Mouse (Mus musculus): ENCODE data around the gene Col5a1. TPM values are rescaled to one million over a fixed set of nuclear protein-coding genes. Genes with fewer than 3 reads are reported as not detected.

Gene Col5a1
- 20.9 and 23.7 TPM in 2 replicates for polyA plus RNA-seq (2014; fragmentation: Nextera tagmentation; extraction: Ambion mirVana)

- Histone ChIP-seq H3K4me3 (ENCODE audit: low read depth, low read length) (peak within 1 kb of the TSS; percentile 58), H3K27me3 (ENCODE audit: control insufficient read depth, insufficient read depth, low read length) (peaks cover 3% of the 10 kb centered on the region), H3K4me1 (replicated peaks; ENCODE audit: control insufficient read depth, insufficient read depth, low read length) (peaks cover 11% of the 10 kb centered on the region; the same call in 1 of the 2 replicates), H3K27ac (ENCODE audit: low read depth, low read length) (peak within 1 kb of the TSS; percentile 57), H3K9ac (ENCODE audit: low read length) (peak within 1 kb of the TSS; percentile 70), H3K36me3 (ENCODE audit: control insufficient read depth, insufficient read depth, low read length) (no peaks in the 10 kb centered on the region), H3K4me2 (ENCODE audit: low read depth, low read length, severe bottlenecking) (peak within 1 kb of the TSS; percentile 61), H3K9me3 (ENCODE audit: control insufficient read depth, low read length) (no peaks in the 10 kb centered on the region)
- DNase-seq (ENCODE audit: low spot score) (peak; percentile 96), ATAC-seq (replicated peaks; ENCODE audit: low FRiP score) (peak; percentile 90)
- whole genome bisulfite sequencing = under 1% methylated on average over 44 of the region's 45 CpGs
These were observed at the start of gene Col5a1 for GRCm38 (mm10) chr2:27886148-27886551. Col5a1 (plus strand) TSS chr2:27886425.

GRCm38 (mm10) chr2:27838112-27838511 is 48.1 kb upstream of the Col5a1 start:
- peak; percentile 51 for ATAC-seq (replicated peaks; ENCODE audit: low FRiP score)
- peak overlapping the region; percentile 66 for H3K27ac ChIP-seq (ENCODE audit: low read depth, low read length)

DNA sequence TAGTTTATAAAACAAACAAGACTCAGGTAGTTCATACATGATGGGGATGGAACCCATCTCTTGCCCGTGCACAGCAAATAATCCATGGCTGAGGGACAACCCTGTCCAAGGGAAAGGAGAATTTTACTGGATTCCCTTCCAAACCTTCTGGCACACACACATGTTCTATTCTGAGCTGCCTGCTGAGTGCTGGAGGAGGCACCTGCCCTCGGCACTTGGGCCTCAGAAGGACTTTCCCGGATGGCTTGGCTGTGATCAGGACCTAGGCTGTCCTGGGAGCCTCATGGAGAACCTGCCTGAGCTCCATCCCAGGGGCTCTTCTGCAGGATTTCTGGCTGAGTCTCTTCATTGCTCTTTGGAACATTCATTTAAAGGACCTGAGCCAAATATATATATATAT is 45.3 kb upstream of the Col5a1 start:
- Histone ChIP-seq H3K27me3 (ENCODE audit: control insufficient read depth, insufficient read depth, low read length) (no peaks in the 10 kb centered on the region), H3K9ac (ENCODE audit: low read length) (no peak overlapping the region), H3K4me1 (replicated peaks; ENCODE audit: control insufficient read depth, insufficient read depth, low read length) (peaks cover 14% of the 10 kb centered on the region), H3K36me3 (ENCODE audit: control insufficient read depth, insufficient read depth, low read length) (no peaks in the 10 kb centered on the region), H3K9me3 (ENCODE audit: control insufficient read depth, low read length) (no peaks in the 10 kb centered on the region), H3K4me2 (ENCODE audit: low read depth, low read length, severe bottlenecking) (no peak overlapping the region), H3K4me3 (ENCODE audit: low read depth, low read length) (no peak overlapping the region), H3K27ac (ENCODE audit: low read depth, low read length) (no peak overlapping the region)
- DNase-seq (ENCODE audit: low spot score) = no peak
- no peak for ATAC-seq (replicated peaks; ENCODE audit: low FRiP score)
- 82% methylated on average over 3 of the region's 3 CpGs for WGBS

More at GRCm38 (mm10) chr2:27838112-27838511, 48.1 kb upstream of the Col5a1 start:
- no peak overlapping the region for H3K4me2 ChIP-seq (ENCODE audit: low read depth, low read length, severe bottlenecking)
- H3K9ac ChIP-seq (ENCODE audit: low read length) = peak overlapping the region; percentile 20; the same call in 1 of the 2 replicates
- peaks cover 20% of the 10 kb centered on the region for H3K4me1 ChIP-seq (replicated peaks; ENCODE audit: control insufficient read depth, insufficient read depth, low read length)
- H3K9me3 ChIP-seq (ENCODE audit: control insufficient read depth, low read length) = no peaks in the 10 kb centered on the region
- no peak overlapping the region for H3K4me3 ChIP-seq (ENCODE audit: low read depth, low read length)
- peak; percentile 74 for DNase-seq (ENCODE audit: low spot score)
- no peaks in the 10 kb centered on the region for H3K27me3 ChIP-seq (ENCODE audit: control insufficient read depth, insufficient read depth, low read length)
- no peaks in the 10 kb centered on the region for H3K36me3 ChIP-seq (ENCODE audit: control insufficient read depth, insufficient read depth, low read length)
- 11% methylated on average over 9 of the region's 9 CpGs for WGBS

GRCm38 (mm10) chr2:27842893-27843292 is 43.3 kb upstream of the Col5a1 start:
- no peak for ATAC-seq (replicated peaks; ENCODE audit: low FRiP score)
- 77% methylated on average over 13 of the region's 13 CpGs for WGBS
- Histone ChIP-seq H3K4me3 (ENCODE audit: low read depth, low read length) (no peak overlapping the region), H3K4me1 (replicated peaks; ENCODE audit: control insufficient read depth, insufficient read depth, low read length) (peaks cover 8% of the 10 kb centered on the region), H3K27ac (ENCODE audit: low read depth, low read length) (no peak overlapping the region), H3K36me3 (ENCODE audit: control insufficient read depth, insufficient read depth, low read length) (no peaks in the 10 kb centered on the region), H3K9ac (ENCODE audit: low read length) (no peak overlapping the region), H3K9me3 (ENCODE audit: control insufficient read depth, low read length) (no peaks in the 10 kb centered on the region), H3K4me2 (ENCODE audit: low read depth, low read length, severe bottlenecking) (no peak overlapping the region), H3K27me3 (ENCODE audit: control insufficient read depth, insufficient read depth, low read length) (no peaks in the 10 kb centered on the region)
- no peak for DNase-seq (ENCODE audit: low spot score)

- Histone ChIP-seq H3K4me3 (ENCODE audit: low read depth, low read length) (no peak overlapping the region), H3K27me3 (ENCODE audit: control insufficient read depth, insufficient read depth, low read length) (no peaks in the 10 kb centered on the region), H3K36me3 (ENCODE audit: control insufficient read depth, insufficient read depth, low read length) (no peaks in the 10 kb centered on the region), H3K4me1 (replicated peaks; ENCODE audit: control insufficient read depth, insufficient read depth, low read length) (no peaks in the 10 kb centered on the region), H3K4me2 (ENCODE audit: low read depth, low read length, severe bottlenecking) (no peak overlapping the region), H3K27ac (ENCODE audit: low read depth, low read length) (no peak overlapping the region), H3K9me3 (ENCODE audit: control insufficient read depth, low read length) (no peaks in the 10 kb centered on the region), H3K9ac (ENCODE audit: low read length) (no peak overlapping the region)
- ATAC-seq (replicated peaks; ENCODE audit: low FRiP score) (no peak), DNase-seq (ENCODE audit: low spot score) (no peak)
- WGBS = 89% methylated on average over 4 of the region's 4 CpGs
These were observed 41.3 kb upstream of the Col5a1 start for GRCm38 (mm10) chr2:27844885-27845284.

- no peak overlapping the region for H3K4me3 ChIP-seq (ENCODE audit: low read depth, low read length)
- no peaks in the 10 kb centered on the region for H3K4me1 ChIP-seq (replicated peaks; ENCODE audit: control insufficient read depth, insufficient read depth, low read length)
- ATAC-seq (replicated peaks; ENCODE audit: low FRiP score) = no peak
- 70% methylated on average over 5 of the region's 5 CpGs for WGBS
- no peak overlapping the region for H3K9ac ChIP-seq (ENCODE audit: low read length)
- no peaks in the 10 kb centered on the region for H3K9me3 ChIP-seq (ENCODE audit: control insufficient read depth, low read length)
- H3K36me3 ChIP-seq (ENCODE audit: control insufficient read depth, insufficient read depth, low read length) = no peaks in the 10 kb centered on the region
- no peaks in the 10 kb centered on the region for H3K27me3 ChIP-seq (ENCODE audit: control insufficient read depth, insufficient read depth, low read length)
- no peak for DNase-seq (ENCODE audit: low spot score)
- H3K27ac ChIP-seq (ENCODE audit: low read depth, low read length) = no peak overlapping the region
- no peak overlapping the region for H3K4me2 ChIP-seq (ENCODE audit: low read depth, low read length, severe bottlenecking)
These were observed 39.2 kb upstream of the Col5a1 start for GRCm38 (mm10) chr2:27847001-27847400.

- DNase-seq (ENCODE audit: low spot score) (no peak), ATAC-seq (replicated peaks; ENCODE audit: low FRiP score) (no peak)
- Histone ChIP-seq H3K4me3 (ENCODE audit: low read depth, low read length) (no peak overlapping the region), H3K9me3 (ENCODE audit: control insufficient read depth, low read length) (no peaks in the 10 kb centered on the region), H3K27ac (ENCODE audit: low read depth, low read length) (no peak overlapping the region), H3K36me3 (ENCODE audit: control insufficient read depth, insufficient read depth, low read length) (no peaks in the 10 kb centered on the region), H3K4me2 (ENCODE audit: low read depth, low read length, severe bottlenecking) (no peak overlapping the region), H3K27me3 (ENCODE audit: control insufficient read depth, insufficient read depth, low read length) (no peaks in the 10 kb centered on the region), H3K9ac (ENCODE audit: low read length) (no peak overlapping the region), H3K4me1 (replicated peaks; ENCODE audit: control insufficient read depth, insufficient read depth, low read length) (no peaks in the 10 kb centered on the region)
- WGBS = 73% methylated on average over 7 of the region's 7 CpGs
These were observed 38.3 kb upstream of the Col5a1 start for GRCm38 (mm10) chr2:27847851-27848435.

DNA sequence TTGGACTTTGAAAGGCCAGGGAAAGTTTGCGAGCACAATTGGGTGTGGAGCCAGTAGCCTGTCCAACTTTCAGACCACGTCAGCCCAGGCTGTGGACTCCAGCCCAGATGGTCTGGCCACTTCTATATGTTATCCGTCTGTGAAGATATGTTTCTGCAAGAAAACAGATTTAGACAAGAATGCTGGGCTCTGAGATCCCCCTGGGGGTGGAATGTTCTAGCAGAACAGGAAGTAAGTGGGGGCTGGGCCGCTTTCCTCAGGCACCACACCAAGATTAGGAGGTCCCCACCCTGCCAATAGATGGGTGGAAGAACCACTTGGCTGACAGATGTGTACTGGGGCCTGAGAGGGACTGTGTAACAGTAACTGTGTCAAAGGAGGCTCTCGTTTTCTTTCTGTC is 37.8 kb upstream of the Col5a1 start:
- no peak overlapping the region for H3K9ac ChIP-seq (ENCODE audit: low read length)
- WGBS = 82% methylated on average over 5 of the region's 5 CpGs
- no peaks in the 10 kb centered on the region for H3K27me3 ChIP-seq (ENCODE audit: control insufficient read depth, insufficient read depth, low read length)
- no peak overlapping the region for H3K4me3 ChIP-seq (ENCODE audit: low read depth, low read length)
- H3K4me2 ChIP-seq (ENCODE audit: low read depth, low read length, severe bottlenecking) = no peak overlapping the region
- no peaks in the 10 kb centered on the region for H3K36me3 ChIP-seq (ENCODE audit: control insufficient read depth, insufficient read depth, low read length)
- H3K9me3 ChIP-seq (ENCODE audit: control insufficient read depth, low read length) = no peaks in the 10 kb centered on the region
- ATAC-seq (replicated peaks; ENCODE audit: low FRiP score) (no peak), DNase-seq (ENCODE audit: low spot score) (no peak)
- H3K27ac ChIP-seq (ENCODE audit: low read depth, low read length) = no peak overlapping the region
- no peaks in the 10 kb centered on the region for H3K4me1 ChIP-seq (replicated peaks; ENCODE audit: control insufficient read depth, insufficient read depth, low read length)

GRCm38 (mm10) chr2:27858348-27858903 is 27.8 kb upstream of the Col5a1 start:
- ATAC-seq (replicated peaks; ENCODE audit: low FRiP score) (no peak), DNase-seq (ENCODE audit: low spot score) (no peak)
- H3K4me2 ChIP-seq (ENCODE audit: low read depth, low read length, severe bottlenecking) = no peak overlapping the region
- H3K27me3 ChIP-seq (ENCODE audit: control insufficient read depth, insufficient read depth, low read length) = no peaks in the 10 kb centered on the region
- WGBS = 55% methylated on average over 9 of the region's 9 CpGs
- no peaks in the 10 kb centered on the region for H3K36me3 ChIP-seq (ENCODE audit: control insufficient read depth, insufficient read depth, low read length)
- H3K9ac ChIP-seq (ENCODE audit: low read length) = peak overlapping the region; percentile 16; the same call in 1 of the 2 replicates
- H3K4me3 ChIP-seq (ENCODE audit: low read depth, low read length) = no peak overlapping the region
- no peak overlapping the region for H3K27ac ChIP-seq (ENCODE audit: low read depth, low read length)
- H3K9me3 ChIP-seq (ENCODE audit: control insufficient read depth, low read length) = no peaks in the 10 kb centered on the region
- H3K4me1 ChIP-seq (replicated peaks; ENCODE audit: control insufficient read depth, insufficient read depth, low read length) = no peaks in the 10 kb centered on the region; the same call in 1 of the 2 replicates

All from forebrain, embryonic 11.5 days (tissue).